Mouse (Mus musculus): ENCODE data around the gene Sfn.

- TF ChIP-seq CTCF (IDR thresholded peaks at IDR 0.05; ENCODE audit: borderline replicate concordance, extremely low read depth, insufficient read depth, insufficient read length) (peak; percentile 10; the same call in 1 of the 2 replicates), POLR2A (IDR thresholded peaks at IDR 0.05; ENCODE audit: borderline replicate concordance, extremely low read depth, insufficient read depth, insufficient read length, poor library complexity, severe bottlenecking) (no peak)
Measured at GRCm38 (mm10) chr4:133611815-133612214, 9.8 kb upstream of the Sfn start.
